In genomic region chr13:96505661-96506060, GRCm38 (mm10) we compare ENCODE assay signal across 25 mouse cellular contexts. TPM values are rescaled to one million over a fixed set of nuclear protein-coding genes. Genes with fewer than 3 reads are reported as not detected.
A peak's percentile ranks its signal among the peaks of the same experiment; 100 is the strongest.
DNase-seq lines count a peak whose midpoint lies in the region; ATAC-seq and TF ChIP-seq lines count a peak whose summit lies in the region.
"Had no signal": no experiment of that assay in that cellular context is flagged by ENCODE, and none has a peak within 500 bp of the region (broad histone marks: within the 10 kb centered on the region; RNA-seq: fewer than 3 reads in every experiment).

No protein-coding gene starts in this region.

- no peak for TF ChIP-seq POLR2A in lung, adult 2 months (IDR thresholded peaks at IDR 0.05; ENCODE audit: borderline replicate concordance, extremely low read depth, low read depth, low read length)

- no peak for TF ChIP-seq EP300 in lung, postnatal 0 days (IDR thresholded peaks at IDR 0.05)

- no peak for ATAC-seq in lung, embryonic 14.5 days (ENCODE audit: insufficient read depth)
- ATAC-seq in lung, postnatal 0 days, result no peak
- ATAC-seq: activated CD4-positive, CD25-positive, alpha-beta regulatory T cell, adult 4 months; forebrain, embryonic 13.5 days; forebrain, embryonic 15.5 days; Patski had no signal

- H3K27me3 ChIP-seq in lung, embryonic 14.5 days (ENCODE audit: insufficient read depth, low read length), result no peaks in the 10 kb centered on the region
- no peaks in the 10 kb centered on the region for H3K27me3 ChIP-seq in lung, postnatal 0 days (replicated peaks; ENCODE audit: insufficient read depth, low read length)
- H3K27me3 ChIP-seq: CH12.LX; embryonic facial prominence, embryonic 12.5 days; forebrain, embryonic 13.5 days; forebrain, embryonic 15.5 days; Patski had no signal

- H3K9ac ChIP-seq in lung, embryonic 14.5 days, result no peak overlapping the region
- no peak overlapping the region for H3K9ac ChIP-seq in lung, postnatal 0 days (replicated peaks; ENCODE audit: low read depth)
- H3K9ac ChIP-seq: embryonic facial prominence, embryonic 12.5 days; forebrain, embryonic 13.5 days; forebrain, embryonic 15.5 days had no signal

- peaks cover 7% of the 10 kb centered on the region; the same call in 1 of the 2 replicates for H3K36me3 ChIP-seq in lung, embryonic 14.5 days (ENCODE audit: insufficient read depth)
- H3K36me3 ChIP-seq in lung, postnatal 0 days (ENCODE audit: insufficient read depth, low read length), result no peaks in the 10 kb centered on the region
- H3K36me3 ChIP-seq: forebrain, embryonic 15.5 days had no signal

- H3K4me2 ChIP-seq in lung, embryonic 14.5 days, result no peak overlapping the region
- no peak overlapping the region for H3K4me2 ChIP-seq in lung, postnatal 0 days (replicated peaks; ENCODE audit: low read depth, low read length)
- H3K4me2 ChIP-seq: embryonic facial prominence, embryonic 12.5 days; forebrain, embryonic 13.5 days; forebrain, embryonic 15.5 days had no signal

- DNase-seq in lung, embryonic 14.5 days, result peak; percentile 65
- DNase-seq in lung, postnatal 0 days (ENCODE audit: low spot score), result no peak
- peak; percentile 27 for DNase-seq in lung, postnatal 10 days
- no peak for DNase-seq in lung, adult 2 months
- peak; percentile 34 for DNase-seq in lung, postnatal 36 days
- no peak for DNase-seq in left cerebral cortex, adult 11 months (ENCODE audit: low spot score)
- DNase-seq: adrenal gland, adult 8-10 months; adrenal gland, postnatal 14 days; cerebellum, adult 11-12 months; cerebellum, adult 2 months; cerebellum, adult 9-10 months; cerebellum, postnatal 10 days; cerebellum, postnatal 25 days had no signal

- H3K9me3 ChIP-seq in lung, embryonic 14.5 days (ENCODE audit: low read depth, low read length), result no peaks in the 10 kb centered on the region
- H3K9me3 ChIP-seq in lung, postnatal 0 days (ENCODE audit: low read length), result no peaks in the 10 kb centered on the region
- H3K9me3 ChIP-seq: embryonic facial prominence, embryonic 10.5 days; embryonic facial prominence, embryonic 12.5 days; forebrain, embryonic 13.5 days; forebrain, embryonic 15.5 days; G1E had no signal

- 37% methylated on average over 4 of the region's 4 CpGs for WGBS in lung, embryonic 14.5 days
- WGBS in lung, postnatal 0 days, result 55% methylated on average over 4 of the region's 4 CpGs
- WGBS in lung, adult 2 months, result 60% methylated on average over 4 of the region's 4 CpGs

- no peak overlapping the region for H3K4me3 ChIP-seq in lung, embryonic 14.5 days (ENCODE audit: low read depth, low read length)
- no peak overlapping the region for H3K4me3 ChIP-seq in lung, postnatal 0 days (ENCODE audit: low read depth, low read length)
- no peak overlapping the region for H3K4me3 ChIP-seq in lung, adult 2 months (replicated peaks; ENCODE audit: extremely low read depth, low read depth, low read length)
- H3K4me3 ChIP-seq: embryonic facial prominence, embryonic 10.5 days; embryonic facial prominence, embryonic 12.5 days; forebrain, embryonic 13.5 days; forebrain, embryonic 15.5 days had no signal

- no peaks in the 10 kb centered on the region for H3K4me1 ChIP-seq in lung, embryonic 14.5 days (ENCODE audit: insufficient read depth)
- H3K4me1 ChIP-seq in lung, postnatal 0 days (ENCODE audit: insufficient read depth, low read depth, low read length), result no peaks in the 10 kb centered on the region; the same call in 1 of the 2 replicates
- peaks cover 9% of the 10 kb centered on the region for H3K4me1 ChIP-seq in lung, adult 2 months (ENCODE audit: control insufficient read depth, insufficient read depth, low read length)
- H3K4me1 ChIP-seq: embryonic facial prominence, embryonic 10.5 days; embryonic facial prominence, embryonic 12.5 days; forebrain, embryonic 13.5 days; forebrain, embryonic 15.5 days had no signal

- no peak for TF ChIP-seq CTCF in lung, embryonic 14.5 days (IDR thresholded peaks at IDR 0.05; ENCODE audit: low read depth)
- no peak for TF ChIP-seq CTCF in lung, postnatal 0 days (IDR thresholded peaks at IDR 0.05)
- TF ChIP-seq CTCF in lung, adult 2 months (IDR thresholded peaks at IDR 0.05; ENCODE audit: insufficient read depth, low read length), result no peak

- H3K27ac ChIP-seq in lung, embryonic 14.5 days (ENCODE audit: low read depth), result no peak overlapping the region
- no peak overlapping the region for H3K27ac ChIP-seq in lung, postnatal 0 days (ENCODE audit: low read length)
- H3K27ac ChIP-seq: embryonic facial prominence, embryonic 10.5 days; embryonic facial prominence, embryonic 12.5 days; forebrain, embryonic 13.5 days; forebrain, embryonic 15.5 days had no signal

RNA-seq across cellular contexts. Expression of gene Gm17622, which starts 15.1 kb away (rescaled TPM):
- polyA plus RNA-seq in lung, embryonic 14.5 days (2014; fragmentation: Nextera tagmentation; extraction: Ambion mirVana), result not detected in 2 replicates
- polyA plus RNA-seq in lung, postnatal 0 days (2015; fragmentation: Nextera tagmentation; extraction: Ambion mirVana), result not detected in 2 replicates
- polyA plus RNA-seq in lung, adult 2 months (2012; rRNA removed), result not detected in 2 replicates
- polyA plus RNA-seq: activated CD4-positive, CD25-positive, alpha-beta regulatory T cell, adult 4 months; C2C12; cerebellum, adult 2 months; cortical plate, adult 2 months; embryonic facial prominence, embryonic 10.5 days; embryonic facial prominence, embryonic 12.5 days; embryonic facial prominence, embryonic 14.5 days; forebrain, embryonic 11.5 days; forebrain, embryonic 13.5 days; forebrain, embryonic 15.5 days; G1E; Patski had no signal

RNA-seq across cellular contexts. Expression of gene Ankdd1b, which starts 34.7 kb away (rescaled TPM):
- polyA plus RNA-seq in lung, embryonic 14.5 days (2014; fragmentation: Nextera tagmentation; extraction: Ambion mirVana), result not detected in 2 replicates
- polyA plus RNA-seq in lung, postnatal 0 days (2015; fragmentation: Nextera tagmentation; extraction: Ambion mirVana), result 0.19 and 0.24 TPM in 2 replicates
- polyA plus RNA-seq in lung, adult 2 months (2012; rRNA removed), result 0.06 TPM in 1 of 2 replicates, not detected in the other
- polyA plus RNA-seq: activated CD4-positive, CD25-positive, alpha-beta regulatory T cell, adult 4 months; C2C12; forebrain, embryonic 11.5 days; forebrain, embryonic 13.5 days; forebrain, embryonic 15.5 days; G1E had no signal

RNA-seq across cellular contexts. Expression of gene Polk, which starts 36.7 kb away (rescaled TPM):
- 10.2 and 11.3 TPM in 2 replicates for polyA plus RNA-seq in lung, embryonic 14.5 days (2014; fragmentation: Nextera tagmentation; extraction: Ambion mirVana)
- 4.6 and 5.0 TPM in 2 replicates for polyA plus RNA-seq in lung, postnatal 0 days (2015; fragmentation: Nextera tagmentation; extraction: Ambion mirVana)
- polyA plus RNA-seq in lung, adult 2 months (2012; rRNA removed), result 1.7 and 3.6 TPM in 2 replicates

RNA-seq across cellular contexts. Expression of gene Col4a3bp, which starts 36.8 kb away (rescaled TPM):
- polyA plus RNA-seq in lung, embryonic 14.5 days (2014; fragmentation: Nextera tagmentation; extraction: Ambion mirVana), result 10.7 TPM in 2 replicates
- 10.0 and 12.9 TPM in 2 replicates for polyA plus RNA-seq in lung, postnatal 0 days (2015; fragmentation: Nextera tagmentation; extraction: Ambion mirVana)
- polyA plus RNA-seq in lung, adult 2 months (2012; rRNA removed), result 15.2 and 21.4 TPM in 2 replicates

Comparison
In these comparisons a context has a peak if more than half of its experiments do, and no peak if none do; other contexts are left out.
1. DNase-seq: peak in lung, embryonic 14.5 days (single experiment), lung, postnatal 10 days (single experiment) and lung, postnatal 36 days (single experiment); none in lung, postnatal 0 days (single experiment), lung, adult 2 months (single experiment) and left cerebral cortex, adult 11 months (single experiment).